Mouse (Mus musculus): Measurements from ENCODE around the gene Actr6. TPM values are rescaled to one million over a fixed set of nuclear protein-coding genes. Genes with fewer than 3 reads are reported as not detected.
"Not testable (repeated sequence)": the region's sequence is repeated elsewhere in the genome, so short reads cannot be mapped to it uniquely, and the experiment has no call there.

Gene Actr6
- total RNA-seq, 2 experiments from 2014 or later: 21.5 to 23.0 TPM

DNA sequence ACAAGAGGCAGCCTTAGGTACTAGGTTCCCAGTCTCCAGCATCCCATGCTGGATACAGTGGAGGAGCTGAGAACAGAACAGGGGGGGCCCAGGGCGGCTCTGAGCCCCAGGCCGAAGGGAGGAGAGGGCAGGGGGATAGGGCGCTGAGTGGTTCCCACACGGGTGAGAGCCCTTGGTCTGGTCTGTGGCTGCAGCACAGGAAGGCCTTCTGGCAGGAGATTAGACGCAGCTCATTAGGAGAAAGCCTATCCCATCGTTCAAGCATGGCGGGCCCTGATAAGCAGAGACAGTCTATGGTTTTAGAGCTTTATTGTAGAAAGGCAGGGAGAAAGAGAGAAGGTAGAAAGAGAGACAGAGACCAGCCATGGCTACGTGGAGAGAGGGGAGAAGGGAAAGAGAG lies 42.1 kb downstream of the Actr6 start:
- TF ChIP-seq CTCF (IDR thresholded peaks at IDR 0.05): no peak
- Histone ChIP-seq H3K27ac (no peak overlapping the region), H3K4me3 (no peak overlapping the region)
- intact Hi-C loops (cut with DNase I): no loop called here
- DNase-seq (ENCODE audit: extremely low spot score in 1 of 2, low spot score in 2 of 2): no peak

DNA sequence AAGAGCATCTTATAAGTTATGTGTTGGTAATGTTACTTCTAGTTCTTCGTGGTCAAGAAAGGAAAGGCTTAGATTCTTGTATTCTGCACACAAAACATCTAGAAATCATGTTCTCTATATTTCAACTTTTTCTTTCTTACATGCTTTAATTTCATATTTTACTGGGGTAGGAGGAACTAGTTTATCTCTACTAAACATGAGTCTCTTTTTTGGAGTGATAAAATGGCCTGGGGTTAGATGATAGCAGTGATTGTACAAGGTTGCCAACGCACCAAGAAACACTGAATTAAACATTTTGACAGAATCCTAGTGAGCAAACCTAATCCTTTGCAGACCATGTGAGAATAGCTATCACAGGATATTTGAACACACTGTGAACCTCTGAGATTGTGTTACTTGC lies 44.6 kb downstream of the Actr6 start:
- intact Hi-C loops (cut with DNase I): no loop called here
- Histone ChIP-seq H3K4me3 (peak overlapping the region; percentile 96), H3K27ac (no peak overlapping the region)
- DNase-seq (ENCODE audit: extremely low spot score in 1 of 2, low spot score in 2 of 2): no peak
- no peak for TF ChIP-seq CTCF (IDR thresholded peaks at IDR 0.05)

DNA sequence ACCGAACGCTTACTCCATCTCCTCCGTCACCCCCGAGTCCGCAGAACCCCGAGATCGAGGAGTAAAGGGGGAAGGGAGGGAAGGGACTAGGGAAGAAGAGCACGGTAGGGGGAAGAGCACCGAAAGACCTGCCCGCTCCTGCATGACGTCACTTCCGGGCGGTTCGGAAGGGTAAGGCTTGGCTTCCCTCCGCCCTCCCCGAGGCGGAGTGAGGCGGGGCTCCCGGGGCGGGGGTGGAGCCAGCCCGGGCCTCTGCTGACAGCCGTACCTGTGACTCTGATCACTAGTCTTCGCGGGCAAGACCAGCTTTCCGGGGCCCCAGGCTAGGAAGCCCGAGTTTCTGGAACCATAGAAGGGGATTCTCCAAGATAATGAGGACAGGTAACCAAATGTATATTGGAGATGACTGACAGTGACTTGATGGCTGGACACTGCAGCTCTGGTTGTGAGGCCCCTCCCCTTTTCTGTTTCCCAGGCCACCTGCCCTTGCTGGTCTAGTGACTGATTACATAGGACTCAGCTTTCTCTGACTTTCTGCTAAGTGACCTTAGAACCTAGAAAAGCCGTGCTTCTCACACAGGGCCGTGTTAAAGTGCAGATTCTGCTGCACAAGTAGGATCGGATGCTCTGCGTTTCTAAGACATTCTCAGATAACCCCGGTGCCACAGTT lies 45.8 kb downstream of the Actr6 start, which contains the start of gene Scyl2:
Gene Scyl2, minus strand, starts transcription at position 147 of the 670 bp plus-strand sequence.
- intact Hi-C loops (cut with DNase I): no loop called here
- peak within 1 kb of the TSS; percentile 89 for H3K27ac ChIP-seq
- H3K4me3 ChIP-seq: peak within 1 kb of the TSS; percentile 96
- DNase-seq (ENCODE audit: extremely low spot score in 1 of 2, low spot score in 2 of 2): peak; percentile 94 to 95
- TF ChIP-seq CTCF (IDR thresholded peaks at IDR 0.05): no peak

DNA sequence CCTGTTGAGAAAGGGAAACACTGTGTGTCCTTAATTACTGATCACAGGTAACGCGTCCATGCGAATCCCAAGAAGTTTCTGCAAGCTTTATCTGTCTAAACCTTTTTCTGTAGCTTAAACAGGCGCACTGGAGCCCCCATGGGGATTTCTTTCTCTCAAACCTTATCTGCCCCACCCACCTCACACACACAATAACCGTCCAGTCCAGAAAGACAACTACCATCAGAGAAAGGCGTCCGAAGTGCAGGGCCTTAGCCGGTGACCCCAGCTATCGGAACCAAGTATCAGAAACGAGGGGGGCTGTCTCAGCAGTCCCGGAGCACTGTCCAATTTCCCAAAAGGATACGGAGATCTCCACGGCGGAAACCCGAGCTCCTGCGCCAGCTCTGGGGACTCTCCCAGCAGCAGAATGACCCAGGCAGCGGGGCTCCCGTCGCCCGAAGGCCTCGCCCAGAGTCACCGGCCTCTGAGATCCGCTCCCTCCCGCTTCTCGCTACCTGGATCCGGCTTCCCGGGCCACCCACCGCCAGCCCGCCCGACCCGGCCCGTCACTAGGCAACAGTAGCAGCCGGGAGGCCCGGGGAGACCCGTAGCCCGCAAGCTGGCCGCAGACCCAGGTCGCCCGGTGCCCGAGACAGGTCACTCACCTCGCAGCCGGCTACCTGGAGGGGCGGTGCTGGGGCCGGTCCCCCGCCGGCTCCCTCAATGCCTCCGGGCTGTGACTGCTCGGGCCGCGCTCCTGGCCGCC lies 46.5 kb downstream of the Actr6 start:
- TF ChIP-seq CTCF (IDR thresholded peaks at IDR 0.05): no peak
- intact Hi-C loops (cut with DNase I): no loop called here
- no peak for DNase-seq (ENCODE audit: extremely low spot score in 1 of 2, low spot score in 2 of 2)
- peak overlapping the region; percentile 96 for H3K4me3 ChIP-seq
- peak overlapping the region; percentile 89 for H3K27ac ChIP-seq

DNA sequence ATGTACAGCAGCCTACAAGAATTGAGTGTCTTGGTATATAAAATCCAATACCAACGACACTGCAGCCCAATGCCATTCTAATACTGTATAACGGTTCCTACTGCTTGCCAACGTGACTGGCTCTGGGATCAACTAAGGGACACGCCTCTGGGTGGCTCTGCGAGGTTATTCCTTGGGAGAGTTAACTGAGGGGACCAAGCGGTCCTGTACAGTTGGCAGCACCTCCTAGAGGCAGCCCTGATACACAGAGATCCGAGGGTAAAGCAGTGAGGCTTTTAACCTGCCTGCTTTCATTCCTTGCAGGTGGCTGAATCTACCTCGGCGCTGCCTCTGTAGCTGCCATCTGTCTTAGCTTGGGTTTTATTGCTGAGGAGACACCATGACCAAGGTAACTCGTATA lies 49.1 kb downstream of the Actr6 start:
- DNase-seq (ENCODE audit: extremely low spot score in 1 of 2, low spot score in 2 of 2): no peak
- no peak overlapping the region for H3K4me3 ChIP-seq
- TF ChIP-seq CTCF (IDR thresholded peaks at IDR 0.05): no peak

DNA sequence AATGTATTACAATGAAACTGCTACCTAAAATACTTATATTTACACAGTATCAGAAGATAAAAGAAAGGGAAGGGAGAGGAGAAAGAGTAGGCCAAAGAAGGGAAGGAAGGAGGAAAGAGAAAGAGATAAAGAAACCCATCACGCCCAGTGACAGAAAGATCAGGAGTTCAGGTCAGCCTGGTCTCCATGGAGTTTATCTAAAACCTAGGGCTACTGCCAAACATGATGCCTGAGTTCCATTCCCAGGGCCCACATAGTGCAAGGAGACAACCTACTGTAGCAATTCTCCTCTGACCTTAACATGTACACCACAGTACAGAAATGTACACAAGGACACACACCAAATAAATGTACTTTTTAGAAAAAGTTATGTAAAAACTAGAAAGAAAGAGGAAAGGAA lies 49.9 kb downstream of the Actr6 start:
- Histone ChIP-seq H3K27ac (no peak overlapping the region), H3K4me3 (no peak overlapping the region)
- no peak for DNase-seq (ENCODE audit: extremely low spot score in 1 of 2, low spot score in 2 of 2)
- intact Hi-C loops (cut with DNase I): no loop called here
- no peak for TF ChIP-seq CTCF (IDR thresholded peaks at IDR 0.05)

More for the DNA sequence above, 49.1 kb downstream of the Actr6 start:
- intact Hi-C loops (cut with DNase I): no loop called here
- no peak overlapping the region for H3K27ac ChIP-seq

DNA sequence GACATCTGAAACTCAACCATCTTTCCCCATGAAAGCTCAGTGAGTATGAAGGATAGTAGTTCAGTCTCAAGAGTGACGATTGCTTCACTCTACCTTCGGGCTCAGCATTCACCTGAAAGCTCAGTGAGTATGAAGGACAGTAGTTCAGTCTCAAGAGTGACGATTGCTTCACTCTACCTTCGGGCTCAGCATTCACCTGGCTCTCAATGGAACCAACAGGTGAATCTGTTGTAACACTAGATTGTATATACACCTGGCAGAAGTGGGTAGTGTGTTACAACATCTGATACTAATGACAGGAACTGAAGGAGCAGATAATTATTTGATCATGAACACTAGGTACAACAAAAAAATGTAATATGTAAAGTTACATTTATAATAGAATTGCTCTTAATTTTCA lies 50.4 kb downstream of the Actr6 start:
- Histone ChIP-seq H3K27ac (no peak overlapping the region), H3K4me3 (no peak overlapping the region)
- intact Hi-C loops (cut with DNase I): no loop called here
- no peak for TF ChIP-seq CTCF (IDR thresholded peaks at IDR 0.05)
- no peak for DNase-seq (ENCODE audit: extremely low spot score in 1 of 2, low spot score in 2 of 2)

DNA sequence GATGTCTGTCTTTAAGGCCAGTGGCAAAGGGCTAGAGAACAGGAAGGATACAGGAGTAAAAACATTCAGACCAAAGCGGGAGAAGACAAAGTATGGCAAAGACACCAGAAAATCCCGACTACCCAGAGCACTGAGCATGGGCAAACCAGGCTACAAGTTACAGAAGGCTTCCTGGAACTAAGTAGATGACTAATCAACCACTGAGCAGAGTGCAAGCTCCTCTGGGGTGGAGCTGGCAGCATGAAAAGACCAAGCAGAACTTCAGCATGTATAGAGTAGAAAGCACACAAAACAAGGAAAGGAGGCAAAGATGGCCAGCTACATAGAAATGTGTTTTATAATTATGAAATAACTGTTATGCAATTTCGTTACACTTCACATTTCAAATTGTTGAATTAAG lies 51.6 kb downstream of the Actr6 start:
- no peak for TF ChIP-seq CTCF (IDR thresholded peaks at IDR 0.05)
- no peak for DNase-seq (ENCODE audit: extremely low spot score in 1 of 2, low spot score in 2 of 2)
- H3K4me3 ChIP-seq: no peak overlapping the region
- intact Hi-C loops (cut with DNase I): no loop called here
- no peak overlapping the region for H3K27ac ChIP-seq

DNA sequence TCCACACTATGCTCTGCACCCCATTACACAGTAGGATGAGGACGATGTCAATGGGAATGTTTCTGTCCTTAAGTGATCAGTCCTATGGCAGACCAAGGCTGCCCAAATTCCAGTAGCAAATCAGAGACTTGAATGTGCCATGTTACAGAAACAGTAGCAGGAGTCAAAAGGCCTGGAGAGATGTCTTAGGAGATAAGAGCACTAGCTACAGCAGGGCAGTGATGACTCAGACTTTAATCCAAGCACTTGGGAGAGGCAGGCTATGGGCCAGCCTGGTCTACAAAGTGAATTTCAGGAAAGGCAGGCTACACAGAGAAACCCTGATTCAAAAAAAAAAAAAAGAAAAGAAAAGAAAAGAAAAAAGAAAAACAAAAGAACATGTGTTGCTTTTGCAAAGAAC lies 52.6 kb downstream of the Actr6 start:
- Histone ChIP-seq H3K27ac (no peak overlapping the region), H3K4me3 (no peak overlapping the region)
- no peak for DNase-seq (ENCODE audit: extremely low spot score in 1 of 2, low spot score in 2 of 2)
- intact Hi-C loops (cut with DNase I): no loop called here
- no peak for TF ChIP-seq CTCF (IDR thresholded peaks at IDR 0.05)

DNA sequence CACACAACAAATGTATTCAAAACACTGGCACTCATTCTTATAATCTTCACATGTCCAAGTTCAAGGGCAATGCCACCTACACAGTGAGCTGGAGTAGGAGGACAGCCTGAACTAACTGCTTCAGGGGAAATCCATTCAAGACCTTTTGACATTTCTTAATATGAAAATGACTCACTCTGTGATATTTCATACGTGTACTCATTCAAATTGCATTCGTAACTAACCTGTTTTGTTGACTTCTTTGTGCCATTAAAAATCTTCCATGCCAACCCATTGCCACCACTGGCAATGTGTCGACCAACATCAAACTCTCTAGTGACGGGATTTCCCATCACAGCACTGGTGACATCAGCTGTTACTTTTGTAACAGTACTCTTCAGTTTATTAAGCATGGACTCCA lies 54.0 kb downstream of the Actr6 start:
- H3K27ac ChIP-seq: no peak overlapping the region
- TF ChIP-seq CTCF (IDR thresholded peaks at IDR 0.05): no peak

DNA sequence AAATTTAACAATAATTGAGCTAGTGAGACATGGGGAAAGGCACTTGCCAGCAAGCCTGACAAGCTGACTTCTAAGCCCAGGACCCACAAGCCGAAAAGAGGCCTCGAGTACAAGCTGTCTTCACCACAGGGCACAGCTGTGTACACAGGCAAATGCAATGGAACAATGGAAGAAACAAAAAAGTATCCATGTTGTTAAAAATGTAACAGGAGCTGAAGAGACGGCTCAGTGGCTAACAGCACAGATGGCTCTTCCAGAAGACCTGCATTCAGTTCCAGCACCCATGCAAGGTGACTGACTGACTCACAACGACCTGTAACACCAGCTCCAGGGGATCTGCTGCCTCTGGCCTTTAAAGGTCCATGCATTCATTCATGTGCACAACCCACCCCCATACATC lies 55.5 kb downstream of the Actr6 start:
- Histone ChIP-seq H3K27ac (no peak overlapping the region), H3K4me3 (no peak overlapping the region)
- no peak for TF ChIP-seq CTCF (IDR thresholded peaks at IDR 0.05)
- DNase-seq (ENCODE audit: extremely low spot score in 1 of 2, low spot score in 2 of 2): no peak
- intact Hi-C loops (cut with DNase I): no loop called here

More for the DNA sequence above, 54.0 kb downstream of the Actr6 start:
- no peak for DNase-seq (ENCODE audit: extremely low spot score in 1 of 2, low spot score in 2 of 2)
- H3K4me3 ChIP-seq: no peak overlapping the region
- intact Hi-C loops (cut with DNase I): no loop called here

DNA sequence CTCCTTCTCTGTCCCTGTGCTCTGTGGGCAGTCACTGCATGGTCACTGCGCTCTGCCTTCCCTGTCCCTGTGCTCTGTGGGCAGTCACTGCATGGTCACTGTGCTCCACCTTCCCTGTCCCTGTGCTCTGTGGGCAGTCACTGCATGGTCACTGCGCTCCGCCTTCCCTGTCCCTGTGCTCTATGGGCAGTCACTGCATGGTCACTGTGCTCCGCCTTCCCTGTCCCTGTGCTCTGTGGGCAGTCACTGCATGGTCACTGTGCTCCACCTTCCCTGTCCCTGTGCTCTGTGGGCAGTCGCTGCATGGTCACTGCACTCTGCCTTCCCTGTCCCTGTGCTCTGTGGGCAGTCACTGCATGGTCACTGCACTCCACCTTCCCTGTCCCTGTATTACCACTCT lies 61.7 kb downstream of the Actr6 start:
- H3K27ac ChIP-seq; intact Hi-C loops (cut with DNase I); DNase-seq (ENCODE audit: extremely low spot score in 1 of 2, low spot score in 2 of 2); H3K4me3 ChIP-seq: not testable (repeated sequence)

DNA sequence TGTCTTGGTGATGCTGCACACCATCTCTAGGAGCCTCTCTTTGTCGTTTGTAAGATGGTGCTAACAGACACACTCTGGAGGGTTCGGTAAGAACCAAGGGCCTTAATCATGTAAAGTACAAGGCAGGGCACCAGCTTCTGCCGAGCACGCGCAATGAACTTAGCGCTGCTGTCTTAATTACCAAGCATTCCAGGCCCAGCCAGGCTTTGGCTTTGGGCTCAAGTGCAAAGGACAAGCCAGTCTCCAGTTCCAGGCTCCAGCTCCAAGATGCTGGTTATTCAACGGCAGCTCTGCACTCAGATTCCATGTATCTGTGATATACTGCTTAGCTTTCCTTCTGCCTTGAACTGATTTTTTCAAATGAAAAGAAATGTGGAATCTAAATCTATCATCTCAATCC lies 64.5 kb downstream of the Actr6 start:
- no peak for TF ChIP-seq CTCF (IDR thresholded peaks at IDR 0.05)
- intact Hi-C loops (cut with DNase I): no loop called here
- Histone ChIP-seq H3K27ac (no peak overlapping the region), H3K4me3 (no peak overlapping the region)
- no peak for DNase-seq (ENCODE audit: extremely low spot score in 1 of 2, low spot score in 2 of 2)
